Mouse (Mus musculus): ENCODE data around the gene Ncapd3.

The Ncapd3 gene

GRCm38 (mm10) chr9:27029828-27030762 lies at the start of gene Ncapd3, which contains the start of gene Vps26b:
Ncapd3 (plus strand) TSS chr9:27030175.
Vps26b (minus strand) TSS chr9:27030065.
- DNase-seq (ENCODE audit: low spot score), result peak; percentile 88

GRCm38 (mm10) chr9:26985090-26985613 lies 44.8 kb upstream of the Ncapd3 start:
- no peak for DNase-seq (ENCODE audit: low spot score)

- DNase-seq (ENCODE audit: low spot score), result no peak
Measured at GRCm38 (mm10) chr9:26985668-26986277, 44.2 kb upstream of the Ncapd3 start.

GRCm38 (mm10) chr9:26990181-26990580 lies 39.8 kb upstream of the Ncapd3 start:
- DNase-seq (ENCODE audit: low spot score), result no peak

- no peak for DNase-seq (ENCODE audit: low spot score)
Measured at GRCm38 (mm10) chr9:26993118-26993517, 36.9 kb upstream of the Ncapd3 start.

- no peak for DNase-seq (ENCODE audit: low spot score)
Measured at GRCm38 (mm10) chr9:26993900-26994299, 36.1 kb upstream of the Ncapd3 start.

GRCm38 (mm10) chr9:26997062-26997461 lies 32.9 kb upstream of the Ncapd3 start:
- DNase-seq (ENCODE audit: low spot score), result no peak

- no peak for DNase-seq (ENCODE audit: low spot score)
Measured at GRCm38 (mm10) chr9:26997501-26997900, 32.5 kb upstream of the Ncapd3 start.

GRCm38 (mm10) chr9:26998669-26999460 lies 31.1 kb upstream of the Ncapd3 start:
- DNase-seq (ENCODE audit: low spot score), result no peak

GRCm38 (mm10) chr9:26999461-27000395 lies 30.2 kb upstream of the Ncapd3 start, which contains the start of the genes Acad8 and Thyn1:
Acad8 (minus strand) TSS chr9:26999566.
Thyn1 (plus strand) TSS chr9:26999710.
- DNase-seq (ENCODE audit: low spot score), result peak; percentile 69

GRCm38 (mm10) chr9:27005231-27005630 lies 24.7 kb upstream of the Ncapd3 start:
- DNase-seq (ENCODE audit: low spot score), result no peak

- DNase-seq (ENCODE audit: low spot score), result no peak
Measured at GRCm38 (mm10) chr9:27005933-27006332, 24.0 kb upstream of the Ncapd3 start.

GRCm38 (mm10) chr9:27006866-27007265 lies 23.1 kb upstream of the Ncapd3 start:
- no peak for DNase-seq (ENCODE audit: low spot score)

- no peak for DNase-seq (ENCODE audit: low spot score)
Measured at GRCm38 (mm10) chr9:27009231-27009630, 20.7 kb upstream of the Ncapd3 start.

- DNase-seq (ENCODE audit: low spot score), result no peak
Measured at GRCm38 (mm10) chr9:27011572-27011971, 18.4 kb upstream of the Ncapd3 start.

- DNase-seq (ENCODE audit: low spot score), result no peak
Measured at GRCm38 (mm10) chr9:27018961-27019360, 11.0 kb upstream of the Ncapd3 start.

- DNase-seq (ENCODE audit: low spot score), result no peak
Measured at GRCm38 (mm10) chr9:27023681-27024080, 6.3 kb upstream of the Ncapd3 start.

GRCm38 (mm10) chr9:27026708-27027107 lies 3.3 kb upstream of the Ncapd3 start:
- DNase-seq (ENCODE audit: low spot score), result no peak

- DNase-seq (ENCODE audit: low spot score), result peak; percentile 6
Measured at GRCm38 (mm10) chr9:27029022-27029827, 750 bp upstream of the Ncapd3 start.

- no peak for DNase-seq (ENCODE audit: low spot score)
Measured at GRCm38 (mm10) chr9:27030763-27031100, 757 bp downstream of the Ncapd3 start.
